Mouse (Mus musculus) G1E (cell line): ENCODE results near the gene Ccdc28b.

Experiments
- CTCF ChIP-seq: IDR thresholded peaks from 2 replicates; pipeline ENCODE4 v1.5.1; 2012; ENCODE audit warnings: low read depth, low read length, inconsistent platforms, mixed read lengths
- TAL1 ChIP-seq: conservative IDR thresholded peaks from 2 replicates; pipeline ENCODE4 v1.6.1; 2012; ENCODE audit warnings: low read depth, low read length, inconsistent platforms, mixed read lengths

- no peak for TF ChIP-seq CTCF
- TF ChIP-seq TAL1: no peak
These were observed 38.6 kb upstream of the Ccdc28b start for GRCm38 (mm10) chr4:129662255-129662813.
